Mouse (Mus musculus) left cerebral cortex, postnatal 36 days (tissue): ENCODE results near the gene Tbc1d1. TPM values are rescaled to one million over a fixed set of nuclear protein-coding genes. Genes with fewer than 3 reads are reported as not detected.

Source experiments
- DNase-seq, 2 experiments: peaks; one replicate each; pipeline ENCODE4 v3.0.0; 2021 to 2022; ENCODE audit warnings: low spot score in 2 of 2, mixed read lengths in 1 of 2
- intact Hi-C: fragments of 180-260 bp; cut with DNase I; formaldehyde crosslinking; loops from one replicate; pipeline ENCODE4 v1.15.1; 2025
- total RNA-seq, 2 experiments: library from RNA; stranded (reverse); gene quantifications; 2 replicates each; pipeline ENCODE4 v1.2.3; 2021

The Tbc1d1 gene
- total RNA-seq, 2 experiments from 2014 or later: 15.6 to 19.5 TPM

DNA sequence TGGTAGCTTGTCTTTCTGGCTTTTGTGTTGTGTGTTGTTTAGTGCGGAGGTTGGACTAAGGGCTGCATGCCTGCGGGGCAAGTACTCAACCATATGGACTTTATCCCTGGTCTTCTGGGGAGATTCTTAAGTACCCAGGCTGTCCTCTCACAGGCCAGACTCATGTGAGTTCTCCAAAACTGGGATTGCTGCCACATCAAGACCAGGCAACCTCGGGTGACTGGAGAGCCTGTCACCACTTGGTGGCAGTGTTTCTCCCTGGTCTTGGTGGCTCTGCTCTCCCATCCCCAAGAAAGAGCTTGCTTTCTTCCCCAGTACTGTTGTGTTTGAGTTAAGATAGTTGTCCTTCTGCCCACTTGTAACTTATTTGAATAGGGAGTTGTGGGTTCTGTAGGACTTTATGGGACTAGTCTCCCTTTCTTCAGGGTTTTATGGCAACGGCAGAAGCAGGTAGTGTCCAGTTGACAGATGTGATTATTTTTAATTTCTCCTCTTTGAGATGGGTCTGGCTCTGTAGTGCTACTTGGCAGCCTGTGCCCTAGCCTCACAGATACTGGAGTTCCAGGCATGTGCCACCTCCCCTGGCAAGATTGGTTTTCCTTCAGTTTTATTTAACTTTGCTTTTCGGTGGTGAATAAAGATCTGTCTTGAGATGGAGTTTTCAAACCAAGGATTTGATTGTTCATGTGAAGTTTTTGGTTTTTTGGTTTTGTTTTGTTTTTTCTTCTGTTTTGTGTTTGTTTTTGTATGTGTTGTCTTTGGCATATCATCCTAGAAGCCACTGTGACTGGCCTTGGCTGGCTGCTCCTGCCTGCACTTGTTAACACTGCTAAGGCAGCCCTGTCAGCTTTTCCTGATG is 133.3 kb downstream of the Tbc1d1 start:
- DNase-seq: peak; percentile 74 to 78
- intact Hi-C loops: loop anchor here (2.0 to 10.0 kb wide), 6 partner anchors 78 to 577 kb away; no protein-coding TSS in a partner anchor

DNA sequence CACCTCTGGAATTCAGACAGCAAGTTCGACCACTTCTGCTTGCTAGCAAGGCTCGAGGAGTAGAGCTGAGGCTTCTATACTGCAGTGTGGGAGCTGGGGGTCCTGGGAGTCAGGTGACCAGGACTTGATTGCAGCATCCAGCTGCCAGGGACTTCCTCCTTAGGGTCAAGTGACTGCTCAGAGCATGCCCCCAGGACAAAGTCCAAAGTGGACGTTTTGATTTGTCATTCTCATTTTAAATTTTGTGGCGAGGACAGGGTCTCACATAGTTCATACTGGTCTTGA is 133.9 kb downstream of the Tbc1d1 start:
- intact Hi-C loops: loop anchor here (10.0 kb wide), 1 partner anchor 205 kb away; no protein-coding TSS in a partner anchor
- no peak for DNase-seq

DNA sequence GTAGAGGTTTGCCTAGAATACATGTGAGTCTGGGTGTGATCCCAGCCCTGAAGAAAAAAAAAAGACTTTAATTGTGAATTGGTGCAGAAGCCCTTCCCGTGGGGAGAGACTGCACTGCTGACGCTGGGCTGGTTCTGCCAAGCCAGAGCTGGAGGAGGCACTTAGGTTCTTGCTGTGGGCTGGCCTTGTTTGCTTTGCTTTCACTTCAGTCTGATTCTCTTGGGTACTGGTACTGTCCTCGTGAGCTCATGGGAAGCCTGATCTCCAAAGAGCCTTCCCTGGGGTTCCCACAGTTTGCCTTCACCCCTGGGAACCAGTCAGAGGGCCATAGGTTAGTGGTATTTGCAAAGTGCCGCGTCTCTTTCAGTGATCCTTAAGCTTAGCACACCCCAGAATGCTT is 135.6 kb downstream of the Tbc1d1 start:
- DNase-seq: no peak
- intact Hi-C loops: loop anchor here (10.0 kb wide), 1 partner anchor 203 kb away; no protein-coding TSS in a partner anchor

DNA sequence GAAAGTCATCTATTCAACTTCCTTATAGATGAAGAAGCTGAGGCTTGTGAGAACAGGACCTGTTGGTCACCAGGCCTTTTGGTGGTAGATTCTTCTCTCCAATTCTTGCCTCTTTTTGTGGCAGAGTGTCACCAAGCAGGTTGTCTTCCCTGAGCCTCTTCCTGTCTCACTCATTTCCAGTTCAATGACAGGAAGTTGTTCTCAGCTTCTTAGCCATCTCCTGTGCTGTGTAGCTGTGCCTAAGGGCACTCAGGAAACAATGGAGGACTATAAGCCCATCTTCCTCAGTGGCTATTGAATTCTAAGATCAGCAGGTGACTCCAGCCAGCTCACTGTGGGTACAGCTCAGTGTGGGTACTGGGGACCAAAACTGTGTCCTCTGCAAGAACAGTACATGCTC is 139.5 kb downstream of the Tbc1d1 start:
- intact Hi-C loops: loop anchor here (10.0 kb wide), 1 partner anchor 199 kb away; no protein-coding TSS in a partner anchor
- no peak for DNase-seq

DNA sequence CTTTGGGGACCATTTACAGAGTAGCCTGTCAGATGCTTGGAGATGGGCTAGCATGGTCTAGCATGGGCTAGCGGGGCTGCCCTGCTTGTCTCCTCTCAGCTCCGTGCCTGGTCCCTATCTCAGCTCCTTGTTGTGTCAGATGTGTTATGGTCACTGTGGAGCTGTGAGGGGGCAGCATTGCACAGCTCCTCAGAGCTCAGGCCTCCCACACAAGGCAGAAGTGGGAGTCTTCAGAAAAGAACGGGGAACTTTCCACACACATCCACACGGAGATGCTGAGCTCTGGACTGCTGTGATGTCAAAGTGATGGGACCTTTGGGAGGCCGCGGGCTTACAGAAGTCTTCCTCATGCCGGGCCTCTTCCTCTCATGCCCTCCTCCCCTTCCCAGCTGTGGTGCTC is 140.2 kb downstream of the Tbc1d1 start:
- DNase-seq: no peak
- intact Hi-C loops: loop anchor here (10.0 kb wide), 1 partner anchor 198 kb away; no protein-coding TSS in a partner anchor

DNA sequence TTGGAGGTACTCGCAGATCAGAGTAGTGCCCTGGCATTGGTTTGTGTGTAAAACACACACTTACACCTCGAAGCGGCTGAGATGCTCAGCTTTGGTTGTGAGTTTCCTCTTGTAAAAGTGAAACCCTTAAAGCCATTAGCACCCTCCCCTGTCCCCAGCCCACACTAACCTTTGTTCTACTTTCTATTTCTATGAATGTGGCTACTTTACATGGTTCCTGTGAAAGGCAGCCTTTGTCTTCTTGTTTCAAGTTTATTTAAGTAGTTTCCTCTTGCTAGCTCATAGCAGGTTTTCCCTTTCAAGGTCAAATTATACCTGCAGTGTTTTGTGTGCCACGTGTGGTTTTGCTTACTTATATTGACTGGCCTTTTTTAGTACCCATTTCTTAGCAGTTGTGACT is 141.0 kb downstream of the Tbc1d1 start:
- no peak for DNase-seq
- intact Hi-C loops: loop anchor here (10.0 kb wide), 1 partner anchor 198 kb away; no protein-coding TSS in a partner anchor

DNA sequence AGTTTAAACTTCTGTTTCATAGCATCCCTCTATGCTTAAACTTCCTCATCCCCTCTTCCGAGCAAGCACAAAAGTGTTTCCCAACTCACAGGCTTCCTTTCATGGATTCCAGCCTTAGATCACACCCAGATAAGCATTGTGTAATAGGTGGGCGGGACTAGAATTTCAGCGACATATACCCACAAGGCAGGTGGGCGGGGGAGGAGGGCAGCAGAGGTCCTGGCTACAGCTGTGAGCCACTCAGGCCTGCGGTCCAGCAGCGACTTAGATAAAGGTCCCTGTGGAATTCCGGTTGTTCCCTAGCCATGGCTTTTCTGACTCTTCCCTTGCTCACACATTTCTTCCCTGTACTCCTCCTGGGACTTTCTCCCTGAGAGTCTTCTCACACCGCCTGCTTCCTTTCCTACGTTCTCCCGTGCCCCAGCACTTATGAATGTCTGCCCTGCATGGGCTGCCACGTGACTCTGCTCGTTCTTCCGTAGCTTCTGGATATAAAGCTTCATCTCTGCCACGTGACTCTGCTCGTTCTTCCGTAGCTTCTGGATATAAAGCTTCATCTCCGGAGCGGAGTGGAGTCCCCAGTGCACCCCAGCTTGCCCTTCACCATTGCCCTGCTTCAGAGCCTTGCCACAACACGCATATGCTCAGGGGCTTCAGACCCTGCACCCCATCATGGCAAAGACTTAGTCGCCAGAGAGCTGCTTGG is 142.4 kb downstream of the Tbc1d1 start:
- intact Hi-C loops: loop anchor here (10.0 kb wide), 1 partner anchor 196 kb away; no protein-coding TSS in a partner anchor
- no peak for DNase-seq

DNA sequence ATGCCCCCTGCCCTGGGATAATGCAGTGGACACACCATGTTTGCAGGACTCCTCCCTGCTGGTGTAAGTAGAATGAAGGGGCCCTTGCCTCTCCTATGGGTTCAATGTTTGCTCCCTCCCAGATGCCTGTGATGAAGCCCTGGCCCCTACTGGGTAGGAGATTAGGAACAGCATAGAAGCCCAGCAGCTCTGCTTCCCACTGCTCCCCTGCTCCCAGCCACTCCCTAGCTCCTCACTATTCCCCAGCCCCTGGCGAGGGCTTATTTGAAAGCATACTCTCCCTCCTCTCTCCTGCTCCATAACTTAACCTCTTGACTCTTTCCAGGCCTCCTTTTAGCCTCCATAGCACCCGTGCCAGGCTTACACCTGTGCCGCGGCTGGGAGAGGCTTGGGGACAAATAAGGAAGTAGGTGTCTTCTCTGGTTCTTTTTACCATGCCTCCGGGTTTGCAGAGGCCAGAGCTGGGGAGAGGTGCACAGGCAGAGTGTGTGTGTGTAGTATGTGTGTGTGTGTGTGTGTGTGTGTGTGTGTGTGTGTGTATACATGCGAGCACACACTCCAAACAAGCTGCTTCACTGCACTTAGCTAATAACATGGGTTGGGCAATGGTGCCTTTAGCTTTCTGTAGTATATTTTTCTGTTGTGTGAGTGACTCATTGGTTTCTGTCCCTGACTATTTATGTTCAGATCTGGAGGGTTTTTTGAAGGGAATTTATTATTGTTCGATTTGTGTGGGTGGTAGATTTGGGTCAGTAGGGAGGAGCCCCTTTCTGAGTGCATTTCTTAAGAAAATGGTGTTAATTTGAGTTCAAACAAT is 143.6 kb downstream of the Tbc1d1 start:
- no peak for DNase-seq
- intact Hi-C loops: loop anchor here (10.0 kb wide), 1 partner anchor 195 kb away; no protein-coding TSS in a partner anchor

DNA sequence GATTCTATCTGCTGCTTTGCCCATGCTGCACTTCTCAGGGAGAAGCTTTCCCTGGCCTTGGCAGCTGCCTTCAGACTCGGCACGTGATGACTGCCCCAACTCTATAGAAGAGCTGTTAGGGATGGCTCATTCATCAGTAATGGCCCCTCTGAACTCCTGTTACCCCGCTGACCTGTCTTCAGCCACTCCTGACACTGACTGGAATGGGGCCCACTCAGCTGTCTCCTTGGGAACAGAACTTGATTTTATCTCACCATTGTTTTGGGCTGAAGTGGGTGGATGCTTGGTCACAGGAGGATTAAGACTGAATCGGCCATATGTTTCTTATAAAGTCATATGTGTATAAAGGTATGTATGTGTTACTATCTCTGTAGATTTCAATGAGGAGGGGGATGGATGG is 145.1 kb downstream of the Tbc1d1 start:
- intact Hi-C loops: no loop called here

DNA sequence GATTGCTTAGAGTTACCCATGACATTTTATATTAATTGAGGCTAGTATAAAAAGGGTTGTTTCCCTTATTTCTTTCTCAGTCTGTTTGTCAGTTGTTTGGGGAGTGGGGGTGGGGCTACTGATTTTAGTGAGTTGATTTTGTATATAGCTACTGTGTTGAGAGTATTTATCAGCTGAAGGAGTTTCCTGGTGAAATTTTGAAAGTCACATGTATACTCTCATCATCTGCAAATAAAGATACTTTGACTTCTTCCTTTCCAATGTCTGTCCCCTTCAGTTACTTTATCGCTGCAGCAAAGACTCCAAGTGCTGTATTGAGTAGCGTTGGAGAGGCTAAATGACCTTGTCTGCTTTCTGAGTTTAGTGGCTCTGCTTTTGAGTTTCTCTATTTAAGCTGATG is 151.2 kb downstream of the Tbc1d1 start:
- intact Hi-C loops: no loop called here

More for the DNA sequence above, 145.1 kb downstream of the Tbc1d1 start:
- DNase-seq: no peak

DNA sequence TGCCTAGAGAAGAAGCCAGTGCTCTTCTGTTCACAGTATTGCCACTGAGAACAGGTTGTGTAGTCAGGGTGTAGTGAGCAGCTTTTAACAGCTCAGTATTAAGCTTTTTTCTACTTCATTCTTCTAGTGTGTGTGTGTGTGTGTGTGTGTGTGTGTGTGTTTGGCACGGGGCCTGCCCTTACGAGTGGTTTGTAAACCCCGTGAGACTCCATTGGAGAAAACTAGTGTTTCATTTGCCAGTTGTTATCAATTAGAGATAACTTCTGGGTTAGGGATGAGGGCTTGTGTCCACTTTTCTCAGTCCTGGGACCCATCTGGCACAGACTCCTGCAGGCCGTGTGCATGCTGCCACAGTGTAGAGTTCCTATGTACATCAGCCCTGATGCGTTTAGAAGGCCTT is 156.2 kb downstream of the Tbc1d1 start:
- intact Hi-C loops: no loop called here
- no peak for DNase-seq

More for the DNA sequence above, 151.2 kb downstream of the Tbc1d1 start:
- no peak for DNase-seq

DNA sequence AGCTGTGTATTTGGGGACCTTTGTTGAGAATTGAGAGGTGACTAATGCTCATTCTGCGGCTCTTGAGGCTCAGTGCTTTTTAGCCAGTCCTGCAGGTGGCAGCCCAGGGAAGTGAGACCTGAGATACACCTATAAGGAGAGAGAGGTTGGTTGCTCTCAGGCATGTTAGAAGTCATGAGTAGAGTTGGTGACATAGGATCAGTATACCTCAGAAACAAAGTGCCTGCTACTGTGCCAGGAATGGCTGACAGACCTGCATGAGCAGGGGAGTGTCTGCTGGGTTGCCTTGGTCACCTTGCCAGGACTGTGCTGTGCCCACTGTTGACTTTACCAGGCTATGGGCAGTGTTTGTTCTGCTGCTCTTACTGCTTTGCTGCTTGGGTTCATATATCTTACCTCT is 157.4 kb downstream of the Tbc1d1 start:
- no peak for DNase-seq
- intact Hi-C loops: no loop called here

DNA sequence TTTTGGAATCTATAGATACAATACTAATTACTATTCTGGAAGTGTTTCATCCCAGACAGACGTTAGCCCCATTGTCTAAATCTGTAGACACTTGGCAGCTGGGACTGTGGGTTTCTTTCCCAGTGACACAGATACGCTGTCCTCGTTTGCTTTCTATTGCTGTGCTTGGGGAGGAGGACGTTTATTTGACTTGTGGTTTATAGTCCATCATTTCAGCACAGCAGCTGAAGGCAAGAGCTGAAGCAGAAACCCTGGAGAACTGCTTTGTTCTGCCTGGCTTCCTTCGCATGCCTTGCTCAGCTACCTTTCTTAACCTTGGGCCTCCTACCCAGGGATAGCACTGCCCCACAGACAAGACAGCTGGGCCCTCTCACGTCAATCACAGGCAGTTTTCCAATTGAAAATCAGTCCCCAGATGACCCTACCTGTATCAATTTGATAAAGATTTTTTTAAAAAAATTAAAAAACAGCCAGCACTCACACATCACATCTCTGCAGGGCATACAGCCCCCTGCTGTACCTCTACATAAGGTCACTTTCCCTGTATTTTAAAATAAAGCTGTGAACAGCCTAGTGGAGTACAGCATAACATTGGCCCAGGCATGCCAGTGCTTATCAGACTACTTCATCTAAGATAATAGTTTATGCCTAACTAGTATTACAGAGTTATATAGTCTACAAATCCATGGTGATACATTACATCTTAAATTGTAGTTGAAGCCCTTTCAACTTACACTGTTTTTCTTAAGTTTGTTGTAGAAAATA is 158.4 kb downstream of the Tbc1d1 start:
- intact Hi-C loops: no loop called here
- DNase-seq: no peak

DNA sequence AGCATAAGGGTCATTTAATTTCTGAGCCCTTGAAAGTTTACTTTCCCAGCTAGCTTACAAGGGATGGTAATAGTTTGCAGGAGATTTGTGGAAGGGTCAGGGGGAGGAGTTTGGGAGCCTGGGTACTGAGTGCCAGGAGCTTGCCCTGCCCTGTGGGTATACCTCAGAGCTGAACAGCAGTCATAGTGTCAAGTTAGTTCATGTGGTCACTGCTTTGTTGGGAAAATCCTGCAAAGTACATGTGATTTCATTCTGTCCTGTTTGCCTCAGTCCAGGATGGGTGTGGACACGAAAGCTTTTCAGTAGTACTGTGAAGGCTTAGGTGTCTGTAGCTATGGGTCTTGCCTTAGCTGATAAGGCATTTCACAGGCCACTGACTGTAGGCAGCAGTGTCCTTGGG is 159.0 kb downstream of the Tbc1d1 start:
- intact Hi-C loops: no loop called here
- no peak for DNase-seq

DNA sequence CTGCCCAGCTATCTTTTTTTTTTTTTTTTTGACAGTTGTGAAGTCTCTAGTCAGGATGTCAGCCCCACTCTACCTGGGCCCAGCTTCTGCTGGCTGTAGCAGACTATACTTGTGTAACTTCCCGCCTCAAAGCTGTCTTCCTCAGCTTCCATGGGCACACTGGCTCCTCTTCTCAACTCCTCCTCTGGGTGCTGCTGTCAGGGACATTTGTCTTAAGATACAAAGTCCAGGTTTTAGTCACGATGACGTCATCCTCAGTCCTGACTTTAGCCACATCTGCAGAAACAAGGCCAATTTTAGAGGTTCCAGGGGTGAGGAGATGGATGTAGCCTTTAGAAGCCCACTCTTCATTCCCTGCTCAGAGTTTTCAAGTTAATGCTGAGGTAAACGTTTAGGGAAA is 167.2 kb downstream of the Tbc1d1 start:
- intact Hi-C loops: no loop called here
- DNase-seq: no peak

DNA sequence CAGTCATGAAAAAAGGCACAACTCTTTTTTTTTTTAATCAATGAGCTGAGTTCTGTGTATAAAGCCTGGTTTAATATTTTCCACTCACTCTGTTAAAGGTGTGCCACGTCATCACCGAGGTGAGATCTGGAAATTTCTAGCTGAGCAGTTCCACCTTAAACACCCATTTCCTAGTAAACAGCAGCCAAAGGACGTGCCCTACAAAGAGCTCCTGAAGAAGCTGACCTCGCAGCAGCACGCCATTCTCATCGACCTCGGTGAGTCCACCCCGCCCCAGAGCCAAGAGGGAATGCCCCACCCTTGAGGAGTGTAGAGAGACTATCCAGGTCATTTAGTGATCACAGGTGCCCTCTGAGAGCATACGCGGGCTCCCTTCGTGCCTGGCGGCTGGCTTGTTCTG is 168.2 kb downstream of the Tbc1d1 start:
- DNase-seq: no peak
- intact Hi-C loops: no loop called here

DNA sequence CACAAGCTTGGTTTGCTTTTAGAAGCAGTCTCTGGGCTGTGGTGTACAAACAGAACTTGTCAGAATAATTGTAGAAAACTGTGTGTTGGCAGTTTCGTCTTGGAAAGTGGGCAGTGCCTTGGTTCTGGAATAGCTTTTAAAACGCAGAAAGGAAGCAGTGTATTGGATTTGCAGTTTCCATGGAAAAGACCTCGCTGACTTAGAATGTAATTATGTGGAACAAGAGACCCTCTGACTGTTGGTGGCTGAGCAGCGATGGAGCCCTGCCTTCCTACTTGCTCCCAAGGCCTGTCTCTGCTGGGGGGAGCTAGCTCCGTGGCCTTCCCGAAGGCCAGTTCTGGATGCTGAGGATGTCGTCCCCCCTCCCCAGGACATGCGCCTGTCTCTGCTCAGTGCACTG is 168.8 kb downstream of the Tbc1d1 start:
- intact Hi-C loops: no loop called here

DNA sequence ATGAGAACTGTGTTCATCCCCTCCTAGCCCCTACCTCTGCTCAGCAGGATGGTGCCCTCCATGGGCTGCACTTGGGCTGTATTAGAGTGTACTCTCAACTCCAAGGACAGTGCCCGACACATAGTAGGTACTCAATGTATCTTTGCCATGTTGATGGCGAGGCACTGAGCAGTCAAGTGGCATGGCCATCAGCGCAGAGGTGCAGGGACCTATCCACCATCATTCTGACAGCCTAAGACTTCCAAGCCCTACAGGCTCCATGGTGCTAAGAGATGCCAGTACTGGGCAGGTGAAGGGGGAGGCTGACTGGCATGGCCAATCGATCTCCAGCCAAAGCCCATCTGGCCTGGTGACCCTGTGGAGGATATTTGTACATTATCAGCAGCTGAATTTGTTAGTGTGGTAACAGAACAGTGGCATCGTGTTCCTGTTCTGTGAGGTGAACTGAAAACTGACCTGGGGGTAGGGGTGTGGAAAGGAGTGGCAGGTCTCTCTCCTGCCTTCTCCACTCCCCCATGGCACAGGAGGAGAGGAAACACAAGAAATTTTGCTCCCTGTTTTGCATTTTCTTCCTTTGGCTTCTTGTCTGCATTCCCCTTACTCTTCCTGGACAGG is 169.7 kb downstream of the Tbc1d1 start:
- DNase-seq: no peak
- intact Hi-C loops: no loop called here

More for the DNA sequence above, 168.8 kb downstream of the Tbc1d1 start:
- DNase-seq: no peak
